Mouse (Mus musculus) thymus, adult 2 months (tissue): ENCODE measurements around the gene Ifit1bl1.
"Not testable (repeated sequence)": the region's sequence is repeated elsewhere in the genome, so short reads cannot be mapped to it uniquely, and the experiment has no call there.

Source experiments
- CTCF ChIP-seq: fragments of 200-500 bp; IDR thresholded peaks from 2 replicates; pipeline ENCODE4 v1.5.1; 2012; ENCODE audit warnings: mild to moderate bottlenecking, control low read depth, low read length, moderate library complexity, borderline replicate concordance; ENCODE audit not compliant: control insufficient read depth, poor library complexity, insufficient read depth; ENCODE audit errors: extremely low read depth
- POLR2A ChIP-seq: fragments of 200-500 bp; IDR thresholded peaks from 2 replicates; pipeline ENCODE4 v1.6.1; 2012; ENCODE audit warnings: mild to moderate bottlenecking, low read length, control low read depth, moderate library complexity; ENCODE audit not compliant: control insufficient read depth, poor library complexity, insufficient read depth; ENCODE audit errors: extremely low read depth

- not testable (repeated sequence) for TF ChIP-seq CTCF, POLR2A
Measured at GRCm38 (mm10) chr19:34607237-34608051, 5.7 kb upstream of the Ifit1bl1 start, which contains the start of gene Ifit3b.
